ENCODE assay signal across 16 mouse cellular contexts in genomic region chr15:101364891-101365671, GRCm38 (mm10). TPM values are rescaled to one million over a fixed set of nuclear protein-coding genes. Genes with fewer than 3 reads are reported as not detected.
DNase-seq lines count a peak whose midpoint lies in the region; ATAC-seq and TF ChIP-seq lines count a peak whose summit lies in the region.
"Had no signal": no experiment of that assay in that cellular context is flagged by ENCODE, and none has a peak within 500 bp of the region (broad histone marks: within the 10 kb centered on the region; RNA-seq: fewer than 3 reads in every experiment).

No protein-coding gene starts in this region.

- H3K36me3 ChIP-seq in kidney, adult 2 months (ENCODE audit: control insufficient read depth, insufficient read depth, low read length) = no peaks in the 10 kb centered on the region
- no peaks in the 10 kb centered on the region for H3K36me3 ChIP-seq in stomach, embryonic 15.5 days
- no peaks in the 10 kb centered on the region for H3K36me3 ChIP-seq in liver, embryonic 11.5 days (ENCODE audit: control insufficient read depth, insufficient read depth, low read length)
- H3K36me3 ChIP-seq: neural tube, embryonic 15.5 days had no signal

- no peaks in the 10 kb centered on the region for H3K9me3 ChIP-seq in stomach, embryonic 15.5 days
- no peaks in the 10 kb centered on the region for H3K9me3 ChIP-seq in liver, embryonic 11.5 days (ENCODE audit: control insufficient read depth, low read length)
- H3K9me3 ChIP-seq: neural tube, embryonic 15.5 days had no signal

- H3K27me3 ChIP-seq in kidney, adult 2 months (replicated peaks; ENCODE audit: control insufficient read depth, insufficient read depth, low read length) = no peaks in the 10 kb centered on the region
- H3K27me3 ChIP-seq in stomach, embryonic 15.5 days (replicated peaks) = no peaks in the 10 kb centered on the region
- no peaks in the 10 kb centered on the region for H3K27me3 ChIP-seq in liver, embryonic 11.5 days (replicated peaks; ENCODE audit: control insufficient read depth, insufficient read depth, low read length)
- H3K27me3 ChIP-seq: neural tube, embryonic 15.5 days had no signal

- no peak for ATAC-seq in stomach, embryonic 15.5 days (ENCODE audit: insufficient read depth, low FRiP score, low read depth)
- ATAC-seq in liver, embryonic 11.5 days (replicated peaks; ENCODE audit: low FRiP score) = no peak

- no peak overlapping the region for H3K9ac ChIP-seq in stomach, embryonic 15.5 days
- no peak overlapping the region for H3K9ac ChIP-seq in liver, embryonic 11.5 days (ENCODE audit: low read depth, low read length)
- H3K9ac ChIP-seq: liver, embryonic 14.5 days; neural tube, embryonic 15.5 days had no signal

- H3K4me3 ChIP-seq in kidney, adult 2 months (ENCODE audit: insufficient read depth, low read depth, low read length) = no peak overlapping the region
- H3K4me3 ChIP-seq in lung, adult 2 months (replicated peaks; ENCODE audit: extremely low read depth, low read depth, low read length) = peak overlapping the region; percentile 34
- no peak overlapping the region for H3K4me3 ChIP-seq in stomach, embryonic 15.5 days (replicated peaks)
- no peak overlapping the region for H3K4me3 ChIP-seq in liver, embryonic 11.5 days (ENCODE audit: low read depth, low read length)
- H3K4me3 ChIP-seq: neural tube, embryonic 15.5 days had no signal

- TF ChIP-seq CTCF in kidney, adult 2 months (conservative IDR thresholded peaks at IDR 0.05; ENCODE audit: insufficient read depth, insufficient read length, low read depth, low read length) = no peak
- TF ChIP-seq CTCF in lung, adult 2 months (IDR thresholded peaks at IDR 0.05; ENCODE audit: insufficient read depth, low read length) = no peak

- WGBS in kidney, adult 2 months = 75% methylated on average over 7 of the region's 7 CpGs
- WGBS in lung, adult 2 months = 59% methylated on average over 7 of the region's 7 CpGs
- WGBS in stomach, embryonic 15.5 days = 65% methylated on average over 7 of the region's 7 CpGs
- 62% methylated on average over 7 of the region's 7 CpGs for WGBS in liver, embryonic 11.5 days

- peak; percentile 17 for DNase-seq in embryo, embryonic 10 days (ENCODE audit: low spot score)
- no peak for DNase-seq in embryo, embryonic 9.5 days (ENCODE audit: extremely low spot score)
- DNase-seq in kidney, adult 2 months = peak; percentile 56
- no peak for DNase-seq in kidney, postnatal 4 days
- no peak for DNase-seq in lung, adult 2 months
- no peak for DNase-seq in liver, embryonic 11.5 days (ENCODE audit: low spot score)
- no peak for DNase-seq in right cerebral cortex, postnatal 10 days (ENCODE audit: low spot score in 2 of 2)
- DNase-seq: cerebellum, adult 18-20 months; right cerebral cortex, postnatal 25 days; thymus, postnatal 14 days had no signal

- peak overlapping the region; percentile 12; the same call in 1 of the 2 replicates for H3K27ac ChIP-seq in kidney, adult 2 months (ENCODE audit: insufficient read depth, low read depth, low read length)
- H3K27ac ChIP-seq in stomach, embryonic 15.5 days = peak overlapping the region; percentile 76
- no peak overlapping the region for H3K27ac ChIP-seq in liver, embryonic 11.5 days (ENCODE audit: low read depth, low read length)
- H3K27ac ChIP-seq: liver, embryonic 14.5 days; neural tube, embryonic 15.5 days had no signal

- peaks cover 4% of the 10 kb centered on the region; the same call in 1 of the 2 replicates for H3K4me1 ChIP-seq in kidney, adult 2 months (ENCODE audit: control insufficient read depth, insufficient read depth, low read length)
- H3K4me1 ChIP-seq in lung, adult 2 months (ENCODE audit: control insufficient read depth, insufficient read depth, low read length) = peaks cover 27% of the 10 kb centered on the region
- peaks cover 42% of the 10 kb centered on the region for H3K4me1 ChIP-seq in stomach, embryonic 15.5 days
- no peaks in the 10 kb centered on the region for H3K4me1 ChIP-seq in liver, embryonic 11.5 days (replicated peaks; ENCODE audit: control insufficient read depth, insufficient read depth, low read length)

- no peak for TF ChIP-seq POLR2A in kidney, adult 2 months (IDR thresholded peaks at IDR 0.05; ENCODE audit: low read depth, low read length)
- no peak for TF ChIP-seq POLR2A in lung, adult 2 months (IDR thresholded peaks at IDR 0.05; ENCODE audit: borderline replicate concordance, extremely low read depth, low read depth, low read length)

- no peak overlapping the region for H3K4me2 ChIP-seq in stomach, embryonic 15.5 days
- H3K4me2 ChIP-seq in liver, embryonic 11.5 days = no peak overlapping the region
- H3K4me2 ChIP-seq: heart, embryonic 11.5 days; neural tube, embryonic 15.5 days had no signal

RNA-seq across cellular contexts. Expression of gene Krt80, which starts 4.9 kb away (rescaled TPM):
- 14.2 and 14.7 TPM in 2 replicates for polyA plus RNA-seq in kidney, adult 2 months (2012; rRNA removed)
- polyA plus RNA-seq in lung, adult 2 months (2012; rRNA removed) = 130 and 155 TPM in 2 replicates
- 7.7 and 12.7 TPM in 2 replicates for polyA plus RNA-seq in stomach, embryonic 15.5 days (2015; fragmentation: Nextera tagmentation; extraction: Ambion mirVana)
- polyA plus RNA-seq in liver, embryonic 11.5 days (2014; fragmentation: Nextera tagmentation; extraction: Ambion mirVana) = 0.23 TPM in 1 of 2 replicates, not detected in the other
- polyA plus RNA-seq: embryonic facial prominence, embryonic 11.5 days; forebrain, embryonic 11.5 days had no signal

RNA-seq across cellular contexts. Expression of gene Krt7, which starts 45.8 kb away (rescaled TPM):
- 50.9 and 57.3 TPM in 2 replicates for polyA plus RNA-seq in kidney, adult 2 months (2012; rRNA removed)
- polyA plus RNA-seq in lung, adult 2 months (2012; rRNA removed) = 136 and 143 TPM in 2 replicates
- 172 and 231 TPM in 2 replicates for polyA plus RNA-seq in stomach, embryonic 15.5 days (2015; fragmentation: Nextera tagmentation; extraction: Ambion mirVana)
- 13.3 and 13.9 TPM in 2 replicates for polyA plus RNA-seq in liver, embryonic 11.5 days (2014; fragmentation: Nextera tagmentation; extraction: Ambion mirVana)

Comparison
In these comparisons a context has a peak if more than half of its experiments do, and no peak if none do; other contexts are left out.
1. DNase-seq: peak in embryo, embryonic 10 days (single experiment) and kidney, adult 2 months (single experiment); none in embryo, embryonic 9.5 days (single experiment), kidney, postnatal 4 days (0 of 2), lung, adult 2 months (single experiment), liver, embryonic 11.5 days (single experiment) and right cerebral cortex, postnatal 10 days (0 of 2).